Mouse (Mus musculus) A20 (cell line): ENCODE measurements around the gene Ush2a.
A peak's percentile ranks its signal among the peaks of the same experiment; 100 is the strongest.

Source experiments
- DNase-seq: peaks from one replicate; pipeline ENCODE4 v3.0.0-alpha.2; 2011; ENCODE audit warnings: low read depth, low spot score

Gene Ush2a

DNA sequence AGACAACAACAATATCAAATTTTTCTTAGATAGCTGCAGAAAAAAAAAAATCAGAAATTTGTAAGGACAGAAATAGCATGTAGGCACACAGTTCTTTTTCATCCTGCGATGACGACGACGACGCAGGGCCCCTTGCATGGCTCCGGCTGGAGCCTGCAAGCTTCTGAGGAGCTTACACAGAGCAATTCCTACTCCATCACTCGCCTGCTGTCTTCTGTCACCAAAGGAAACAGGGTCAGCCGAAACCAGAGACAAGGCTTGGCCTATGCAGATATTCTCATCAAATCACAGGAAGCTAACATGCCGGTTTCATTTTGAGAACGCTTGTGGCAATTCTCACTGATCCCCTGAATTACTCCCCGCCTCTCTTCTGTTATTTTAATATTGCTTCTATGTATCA lies 604.7 kb downstream of the Ush2a start:
- DNase-seq = no peak

GRCm38 (mm10) chr1:188878531-188879055 lies 616.8 kb downstream of the Ush2a start:
- DNase-seq = no peak

DNA sequence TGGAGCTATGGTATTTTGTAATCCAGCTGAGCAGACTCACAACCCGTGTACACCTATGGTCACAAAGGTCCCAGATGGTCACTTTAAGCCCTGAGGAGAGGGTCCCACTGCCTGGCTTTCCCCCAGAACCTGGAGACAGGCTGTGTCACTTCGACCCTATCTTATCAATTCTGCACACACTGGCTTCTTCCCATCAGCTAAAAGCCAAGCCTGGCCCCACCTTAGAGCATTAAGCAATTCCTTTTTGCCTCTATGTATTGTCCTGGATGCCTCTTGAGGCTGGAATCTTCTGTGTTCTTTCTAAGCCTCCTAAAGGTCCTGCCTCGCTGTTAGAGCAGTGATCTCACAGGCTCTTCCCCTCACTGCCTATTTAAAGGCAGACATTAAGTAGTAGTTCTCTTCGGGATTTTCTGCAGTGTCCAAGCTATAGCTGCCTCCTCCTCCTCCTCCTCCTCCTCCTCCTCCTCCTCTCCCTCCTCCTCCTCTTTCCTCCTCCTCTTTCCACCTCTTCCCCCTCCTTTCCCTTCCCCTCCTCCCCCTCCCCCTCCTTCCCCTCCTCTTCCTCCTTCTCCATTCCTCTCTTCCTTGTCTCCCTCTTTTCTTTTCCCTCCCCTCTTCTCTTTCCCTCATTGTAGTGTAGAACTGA lies 635.2 kb downstream of the Ush2a start:
- no peak for DNase-seq

GRCm38 (mm10) chr1:188904091-188904490 lies 642.3 kb downstream of the Ush2a start:
- DNase-seq = peak; percentile 24

GRCm38 (mm10) chr1:188906175-188906574 lies 644.4 kb downstream of the Ush2a start:
- no peak for DNase-seq

- DNase-seq = no peak
Measured at GRCm38 (mm10) chr1:188910656-188911055, 648.8 kb downstream of the Ush2a start.

DNA sequence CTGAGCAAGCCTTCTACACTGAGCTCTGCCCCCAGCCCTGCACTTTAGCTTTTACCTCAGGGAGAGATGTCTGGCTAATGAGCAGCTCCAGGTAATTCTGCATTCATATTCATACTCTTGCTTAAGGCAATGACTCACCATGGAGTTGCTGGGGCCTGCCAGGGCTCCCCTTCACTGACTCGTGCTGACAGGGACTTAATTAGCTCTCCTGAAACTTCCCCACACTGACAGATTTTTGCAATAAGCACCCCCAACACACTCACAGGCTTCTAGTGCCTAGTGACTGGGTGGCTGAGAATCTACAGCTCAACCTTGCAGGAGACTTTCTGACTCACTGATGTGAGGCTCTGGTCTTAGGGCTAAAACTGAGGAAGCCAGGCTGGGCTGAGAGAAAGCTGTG lies 658.1 kb downstream of the Ush2a start:
- no peak for DNase-seq

DNA sequence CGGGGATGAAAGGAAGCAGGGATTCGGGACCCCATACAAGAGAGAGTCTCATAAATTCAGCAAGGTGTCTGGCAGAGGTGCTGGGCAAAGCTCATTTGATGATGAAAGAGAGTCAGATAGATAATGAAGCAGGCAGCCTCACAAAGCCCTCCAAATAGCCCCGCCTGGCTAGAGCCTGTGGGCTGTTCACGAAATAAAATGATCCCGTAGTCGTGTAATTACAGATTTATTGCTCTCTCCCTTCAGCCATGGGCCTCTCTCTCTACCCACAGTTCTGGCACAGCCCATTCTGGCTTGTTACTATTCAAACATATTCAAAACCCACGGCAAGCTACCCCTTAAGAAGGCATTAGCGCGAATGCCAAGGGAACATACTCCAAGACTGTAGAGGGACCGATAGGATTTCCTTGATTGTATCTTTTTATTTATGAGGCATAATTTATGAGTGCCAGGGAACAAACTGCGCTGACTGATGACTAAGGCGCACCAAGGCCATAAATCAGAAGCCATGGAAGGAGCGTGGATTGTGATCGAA lies 675.5 kb downstream of the Ush2a start:
- no peak for DNase-seq

GRCm38 (mm10) chr1:188945326-188945725 lies 683.5 kb downstream of the Ush2a start:
- DNase-seq = no peak

DNA sequence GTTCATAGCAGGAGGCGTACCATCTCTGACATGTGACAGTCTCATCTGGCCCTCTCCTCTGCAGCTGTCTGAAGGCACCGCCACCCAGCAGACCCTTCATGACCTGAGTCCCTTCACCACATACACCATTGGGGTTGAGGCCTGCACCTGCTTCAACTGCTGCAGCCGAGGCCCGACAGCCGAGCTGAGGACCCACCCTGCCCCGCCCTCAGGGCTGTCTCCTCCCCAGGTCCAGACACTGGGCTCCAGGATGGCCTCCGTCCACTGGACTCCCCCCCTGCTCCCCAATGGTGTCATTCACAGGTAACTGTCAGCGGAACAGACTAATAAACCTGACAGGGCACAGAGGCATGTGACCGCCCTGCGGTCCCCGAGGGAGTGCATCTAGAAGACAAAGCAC lies 685.0 kb downstream of the Ush2a start:
- no peak for DNase-seq

- DNase-seq = peak; percentile 42
Measured at GRCm38 (mm10) chr1:188947794-188948193, 686.0 kb downstream of the Ush2a start.

DNA sequence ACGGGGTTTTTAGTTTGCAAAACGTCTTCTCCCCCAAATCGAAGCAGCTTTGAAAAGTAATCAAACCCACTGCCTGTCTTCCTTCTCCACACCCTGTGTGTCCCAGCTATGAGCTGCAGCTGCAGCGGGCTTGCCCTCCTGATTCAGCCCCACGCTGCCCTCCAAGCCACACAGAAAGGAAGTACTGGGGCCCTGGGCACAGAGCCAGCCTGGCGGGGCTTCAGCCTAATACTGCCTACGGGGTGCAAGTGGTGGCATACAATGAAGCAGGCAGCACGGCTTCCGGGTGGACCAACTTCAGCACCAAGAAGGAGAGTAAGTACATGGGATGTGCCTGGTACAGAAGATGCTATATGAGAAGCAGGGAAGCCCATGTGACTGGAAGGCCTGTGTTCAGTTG lies 686.5 kb downstream of the Ush2a start:
- DNase-seq = no peak

GRCm38 (mm10) chr1:188951091-188951490 lies 689.3 kb downstream of the Ush2a start:
- DNase-seq = no peak

- no peak for DNase-seq
Measured at GRCm38 (mm10) chr1:188952501-188952900, 690.7 kb downstream of the Ush2a start.

GRCm38 (mm10) chr1:188973078-188973477 lies 711.3 kb downstream of the Ush2a start:
- DNase-seq = no peak

DNA sequence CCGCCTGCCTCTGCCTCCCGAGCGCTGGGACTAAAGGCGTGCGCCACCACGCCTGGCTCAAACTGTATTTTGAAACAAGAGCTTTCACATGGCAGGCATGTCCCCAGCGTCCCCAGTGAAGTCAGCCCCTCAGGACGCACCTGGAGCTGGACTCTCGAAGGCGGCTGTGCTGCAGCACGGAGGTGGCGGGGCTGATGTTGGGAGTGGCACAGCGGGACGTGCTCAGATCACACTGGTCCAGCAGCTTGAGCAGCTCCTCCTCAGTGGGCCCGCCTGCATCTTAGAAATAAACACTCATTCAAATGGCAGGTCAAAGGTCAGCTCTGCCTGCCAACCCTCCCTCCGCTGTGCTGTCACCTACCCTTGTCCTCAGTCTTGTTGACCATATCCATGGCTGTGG lies 712.1 kb downstream of the Ush2a start:
- DNase-seq = no peak

DNA sequence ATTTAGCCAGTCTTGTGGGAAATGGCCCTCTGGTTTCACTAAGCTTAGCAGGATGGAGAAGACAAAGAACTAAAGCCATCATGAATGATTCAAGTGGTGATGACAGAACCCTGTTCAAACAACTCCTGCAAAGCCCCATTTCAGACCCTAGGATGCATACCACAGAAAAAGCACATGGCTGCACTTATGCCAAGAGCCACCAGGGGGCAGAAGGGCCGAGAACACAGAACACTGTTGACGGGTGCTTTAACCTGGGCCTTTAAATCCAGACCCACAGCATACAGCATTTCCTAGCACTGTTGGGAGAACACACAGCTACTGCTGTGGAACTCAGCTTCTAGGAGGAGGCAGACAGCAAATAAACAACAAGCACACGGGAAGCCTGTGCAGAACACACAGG lies 718.2 kb downstream of the Ush2a start:
- peak; percentile 63 for DNase-seq

GRCm38 (mm10) chr1:188993218-188993617 lies 731.4 kb downstream of the Ush2a start:
- DNase-seq = peak; percentile 62

DNA sequence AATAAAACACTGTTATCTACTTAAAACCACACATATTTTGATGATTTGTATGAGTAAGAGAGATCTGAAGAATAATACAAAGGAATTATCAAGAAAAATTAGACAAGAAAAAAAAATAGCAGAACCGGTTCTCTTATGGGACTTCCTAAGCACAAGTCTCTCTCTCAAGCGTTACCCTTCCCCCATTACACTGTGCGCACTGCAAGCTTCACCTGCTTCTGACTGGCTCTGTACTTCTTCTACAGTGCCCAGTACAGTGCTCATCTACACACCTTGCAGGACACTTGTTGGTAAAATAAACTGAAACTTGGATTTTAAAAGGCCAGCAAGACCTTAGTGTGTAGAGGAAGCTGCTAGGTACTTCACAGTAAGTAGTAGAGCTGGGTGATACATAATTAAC lies 736.1 kb downstream of the Ush2a start:
- DNase-seq = no peak

- no peak for DNase-seq
Measured at GRCm38 (mm10) chr1:188999981-189000380, 738.2 kb downstream of the Ush2a start.

DNA sequence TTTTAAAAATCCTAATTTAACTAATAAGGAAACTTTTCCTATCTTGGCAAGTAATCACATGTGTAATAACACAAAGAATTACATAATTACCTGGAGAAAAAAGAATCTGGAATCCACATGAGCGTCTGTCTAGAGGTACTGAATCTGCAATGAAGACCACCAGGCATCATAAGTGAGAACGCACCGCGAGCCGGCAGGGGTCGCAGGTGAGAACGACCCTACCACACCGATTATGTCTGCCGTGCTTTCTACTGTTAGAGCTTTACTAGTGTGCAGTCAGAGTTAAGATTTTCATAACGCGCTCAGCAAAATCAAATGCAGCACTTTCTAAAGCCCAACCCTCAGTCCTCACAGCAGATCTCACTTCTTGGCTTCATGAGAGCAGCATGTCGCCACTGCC lies 740.0 kb downstream of the Ush2a start:
- no peak for DNase-seq

GRCm38 (mm10) chr1:189004774-189005173 lies 743.0 kb downstream of the Ush2a start:
- no peak for DNase-seq

GRCm38 (mm10) chr1:189006267-189006666 lies 744.4 kb downstream of the Ush2a start:
- peak; percentile 40 for DNase-seq

DNA sequence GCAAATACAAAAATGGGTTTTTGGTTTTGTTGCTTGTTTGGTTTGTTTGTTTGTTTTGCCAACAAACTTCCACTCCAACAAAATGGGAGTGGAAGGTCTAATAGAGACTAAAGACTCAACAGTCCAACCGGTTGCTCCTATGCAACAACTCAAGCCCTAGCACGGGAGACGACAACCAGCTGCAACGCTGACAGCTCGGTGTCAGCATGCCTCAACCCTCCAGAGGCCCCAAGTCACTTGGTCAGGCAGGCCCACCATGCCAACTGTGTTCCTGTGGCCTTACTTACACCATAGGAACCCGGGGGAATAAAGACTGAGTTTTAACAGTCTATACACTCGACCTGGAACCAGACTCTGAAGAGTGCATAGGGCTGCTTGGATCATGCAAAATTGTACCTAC lies 745.0 kb downstream of the Ush2a start:
- peak; percentile 15 for DNase-seq
